Mouse (Mus musculus) thymus, adult 2 months (tissue): ENCODE measurements around the gene Kif21a.

Source experiments
- CTCF ChIP-seq: fragments of 200-500 bp; IDR thresholded peaks from 2 replicates; pipeline ENCODE4 v1.5.1; 2012; ENCODE audit warnings: mild to moderate bottlenecking, control low read depth, low read length, moderate library complexity, borderline replicate concordance; ENCODE audit not compliant: control insufficient read depth, poor library complexity, insufficient read depth; ENCODE audit errors: extremely low read depth
- POLR2A ChIP-seq: fragments of 200-500 bp; IDR thresholded peaks from 2 replicates; pipeline ENCODE4 v1.6.1; 2012; ENCODE audit warnings: mild to moderate bottlenecking, low read length, control low read depth, moderate library complexity; ENCODE audit not compliant: control insufficient read depth, poor library complexity, insufficient read depth; ENCODE audit errors: extremely low read depth

DNA sequence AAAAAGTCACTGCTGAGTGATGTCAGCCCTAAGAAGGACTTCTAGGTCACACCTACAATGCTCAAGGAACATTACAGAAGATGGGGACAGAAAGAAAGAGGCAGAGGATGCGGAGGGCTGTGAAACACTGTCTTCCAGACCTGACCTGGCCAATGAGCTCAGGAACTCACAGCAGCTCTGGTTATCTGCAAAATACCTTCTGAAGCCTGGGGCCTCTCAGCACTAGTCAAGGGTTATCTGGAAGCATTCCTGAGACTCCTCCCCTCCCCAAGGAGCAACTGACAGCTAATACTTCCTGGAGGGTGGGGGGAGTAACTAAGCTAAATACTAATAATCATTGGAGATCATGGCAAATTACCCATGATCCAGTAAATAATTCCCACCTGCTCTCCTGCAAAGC lies 111.3 kb downstream of the Kif21a start:
- TF ChIP-seq POLR2A: no peak
- TF ChIP-seq CTCF: no peak
